Mouse (Mus musculus) stomach, embryonic 15.5 days (tissue): ENCODE measurements around the gene Gm20517. TPM values are rescaled to one million over a fixed set of nuclear protein-coding genes. Genes with fewer than 3 reads are reported as not detected.

Source experiments
- ATAC-seq: fragments of 200-750 bp; cut with Nextera tagmentation; 2 replicates; pipeline ENCODE4 v1.8.0; 2017; ENCODE audit warnings: low read depth, moderate number of reproducible peaks, moderate TSS enrichment; ENCODE audit not compliant: insufficient read depth, low FRiP score
- H3K27ac ChIP-seq: fragments of 300-500 bp; sonication (generic); 2 replicates; pipeline ENCODE4 v1.5.1; 2015; ENCODE audit warnings: mild to moderate bottlenecking, inconsistent platforms
- H3K27me3 ChIP-seq: fragments of 300-500 bp; sonication (generic); replicated peaks from 2 replicates; pipeline ENCODE4 v1.6.1; 2015; ENCODE audit warnings: inconsistent platforms
- H3K36me3 ChIP-seq: fragments of 300-500 bp; sonication (generic); 2 replicates; pipeline ENCODE4 v1.6.1; 2015; ENCODE audit warnings: inconsistent platforms
- H3K4me1 ChIP-seq: fragments of 300-500 bp; sonication (generic); 2 replicates; pipeline ENCODE4 v1.6.1; 2015; ENCODE audit warnings: inconsistent platforms
- H3K4me2 ChIP-seq: fragments of 300-500 bp; sonication (generic); 2 replicates; pipeline ENCODE4 v1.6.1; 2015; ENCODE audit warnings: mild to moderate bottlenecking, inconsistent platforms
- H3K4me3 ChIP-seq: fragments of 300-500 bp; sonication (generic); replicated peaks from 2 replicates; pipeline ENCODE4 v1.5.1; 2015; ENCODE audit warnings: inconsistent platforms
- H3K9ac ChIP-seq: fragments of 300-500 bp; sonication (generic); 2 replicates; pipeline ENCODE4 v1.6.1; 2015; ENCODE audit warnings: inconsistent platforms
- H3K9me3 ChIP-seq: fragments of 300-500 bp; sonication (generic); 2 replicates; pipeline ENCODE4 v1.6.1; 2016; ENCODE audit warnings: inconsistent platforms
- WGBS: fragments of 180-500 bp; shearing (Covaris S2); methylation state at CpG from one replicate; pipeline ENCODE4 v1.1.7; 2015; 5-methylcytosine and 5-hydroxymethylcytosine counted together
- polyA plus RNA-seq: library from polyadenylated mRNA; unstranded; fragments of >200 nt; fragmentation: Nextera tagmentation; extraction: Ambion mirVana; gene quantifications from 2 replicates; pipeline ENCODE4 v1.2.1, GENCODE M21; 2015

Gene Gm20517
- polyA plus RNA-seq, 1 experiment from 2014 or later, result 1.0 TPM

- Histone ChIP-seq H3K27ac (no peak overlapping the region), H3K36me3 (0 out of 2 replicates have a peak, but pooled peaks cover 5% of the 10 kb centered on the region), H3K4me1 (peaks cover 9% of the 10 kb centered on the region; the same call in 1 of the 2 replicates), H3K27me3 (no peaks in the 10 kb centered on the region), H3K4me3 (no peak overlapping the region), H3K9me3 (no peaks in the 10 kb centered on the region), H3K4me2 (no peak overlapping the region), H3K9ac (no peak overlapping the region)
- WGBS, result 45% methylated on average over 28 of the region's 28 CpGs
- ATAC-seq, result no peak
Observed at GRCm38 (mm10) chr17:47702548-47703345, 91.4 kb downstream of the Gm20517 start.

- Histone ChIP-seq H3K4me3 (no peak overlapping the region), H3K9ac (no peak overlapping the region), H3K36me3 (0 out of 2 replicates have a peak, but pooled peaks cover 5% of the 10 kb centered on the region), H3K4me1 (peaks cover 9% of the 10 kb centered on the region; the same call in 1 of the 2 replicates), H3K4me2 (no peak overlapping the region), H3K27ac (no peak overlapping the region), H3K27me3 (no peaks in the 10 kb centered on the region), H3K9me3 (no peaks in the 10 kb centered on the region)
- ATAC-seq, result no peak
- WGBS, result 40% methylated on average over 20 of the region's 20 CpGs
Observed at GRCm38 (mm10) chr17:47703556-47703955, 92.2 kb downstream of the Gm20517 start.

- H3K27me3 ChIP-seq, result no peaks in the 10 kb centered on the region
- no peak overlapping the region for H3K27ac ChIP-seq
- no peak for ATAC-seq
- H3K9me3 ChIP-seq, result no peaks in the 10 kb centered on the region
- no peak overlapping the region for H3K4me3 ChIP-seq
- no peak overlapping the region for H3K9ac ChIP-seq
- H3K36me3 ChIP-seq, result 0 out of 2 replicates have a peak, but pooled peaks cover 5% of the 10 kb centered on the region
- peaks cover 9% of the 10 kb centered on the region for H3K4me1 ChIP-seq
- 87% methylated on average over 4 of the region's 4 CpGs for WGBS
- no peak overlapping the region for H3K4me2 ChIP-seq
Observed at GRCm38 (mm10) chr17:47704692-47705091, 93.3 kb downstream of the Gm20517 start.

- no peak overlapping the region for H3K9ac ChIP-seq
- no peak overlapping the region for H3K4me2 ChIP-seq
- no peak overlapping the region for H3K4me3 ChIP-seq
- 69% methylated on average over 1 of the region's 1 CpGs for WGBS
- no peak overlapping the region for H3K27ac ChIP-seq
- no peaks in the 10 kb centered on the region for H3K9me3 ChIP-seq
- H3K4me1 ChIP-seq, result peaks cover 9% of the 10 kb centered on the region; the same call in 1 of the 2 replicates
- no peak for ATAC-seq
- no peaks in the 10 kb centered on the region for H3K27me3 ChIP-seq
- H3K36me3 ChIP-seq, result 0 out of 2 replicates have a peak, but pooled peaks cover 5% of the 10 kb centered on the region
Observed at GRCm38 (mm10) chr17:47706196-47706595, 94.8 kb downstream of the Gm20517 start.

- no peak overlapping the region for H3K4me2 ChIP-seq
- no peaks in the 10 kb centered on the region for H3K9me3 ChIP-seq
- no peak for ATAC-seq
- no peak overlapping the region for H3K9ac ChIP-seq
- H3K4me3 ChIP-seq, result no peak overlapping the region
- H3K4me1 ChIP-seq, result no peaks in the 10 kb centered on the region; the same call in none of the 2 replicates
- H3K27me3 ChIP-seq, result no peaks in the 10 kb centered on the region
- no peaks in the 10 kb centered on the region for H3K36me3 ChIP-seq
- 65% methylated on average over 3 of the region's 3 CpGs for WGBS
- H3K27ac ChIP-seq, result no peak overlapping the region
Observed at GRCm38 (mm10) chr17:47707961-47708360, 96.6 kb downstream of the Gm20517 start.

- 61% methylated on average over 4 of the region's 4 CpGs for WGBS
- no peaks in the 10 kb centered on the region for H3K9me3 ChIP-seq
- H3K27ac ChIP-seq, result no peak overlapping the region
- H3K4me1 ChIP-seq, result no peaks in the 10 kb centered on the region; the same call in none of the 2 replicates
- ATAC-seq, result no peak
- no peaks in the 10 kb centered on the region for H3K27me3 ChIP-seq
- no peaks in the 10 kb centered on the region for H3K36me3 ChIP-seq
- no peak overlapping the region for H3K4me2 ChIP-seq
- H3K9ac ChIP-seq, result no peak overlapping the region
- H3K4me3 ChIP-seq, result no peak overlapping the region
Observed at GRCm38 (mm10) chr17:47708972-47709371, 97.6 kb downstream of the Gm20517 start.

- Histone ChIP-seq H3K27me3 (no peaks in the 10 kb centered on the region), H3K4me3 (no peak overlapping the region), H3K36me3 (no peaks in the 10 kb centered on the region), H3K27ac (no peak overlapping the region), H3K9ac (no peak overlapping the region), H3K4me1 (no peaks in the 10 kb centered on the region; the same call in none of the 2 replicates), H3K9me3 (no peaks in the 10 kb centered on the region), H3K4me2 (no peak overlapping the region)
- no peak for ATAC-seq
- WGBS, result 46% methylated on average over 3 of the region's 3 CpGs
Observed at GRCm38 (mm10) chr17:47710036-47710435, 98.6 kb downstream of the Gm20517 start.

GRCm38 (mm10) chr17:47711883-47712282 is 100.5 kb downstream of the Gm20517 start:
- Histone ChIP-seq H3K4me1 (no peaks in the 10 kb centered on the region; the same call in none of the 2 replicates), H3K27ac (no peak overlapping the region), H3K9ac (no peak overlapping the region), H3K4me3 (no peak overlapping the region), H3K4me2 (no peak overlapping the region), H3K27me3 (no peaks in the 10 kb centered on the region), H3K9me3 (no peaks in the 10 kb centered on the region), H3K36me3 (no peaks in the 10 kb centered on the region)
- 52% methylated on average over 6 of the region's 6 CpGs for WGBS
- ATAC-seq, result peak; percentile 52

GRCm38 (mm10) chr17:47712889-47713571 is 101.6 kb downstream of the Gm20517 start:
- no peak overlapping the region for H3K4me3 ChIP-seq
- no peaks in the 10 kb centered on the region; the same call in none of the 2 replicates for H3K4me1 ChIP-seq
- H3K27ac ChIP-seq, result no peak overlapping the region
- no peaks in the 10 kb centered on the region for H3K27me3 ChIP-seq
- no peak overlapping the region for H3K4me2 ChIP-seq
- no peak for ATAC-seq
- H3K9me3 ChIP-seq, result no peaks in the 10 kb centered on the region
- no peaks in the 10 kb centered on the region for H3K36me3 ChIP-seq
- WGBS, result 58% methylated on average over 10 of the region's 22 CpGs
- no peak overlapping the region for H3K9ac ChIP-seq

GRCm38 (mm10) chr17:47715037-47715436 is 103.6 kb downstream of the Gm20517 start:
- Histone ChIP-seq H3K27me3 (no peaks in the 10 kb centered on the region), H3K4me1 (no peaks in the 10 kb centered on the region; the same call in 1 of the 2 replicates), H3K27ac (no peak overlapping the region), H3K9ac (no peak overlapping the region), H3K4me3 (no peak overlapping the region), H3K36me3 (no peaks in the 10 kb centered on the region), H3K9me3 (no peaks in the 10 kb centered on the region), H3K4me2 (no peak overlapping the region)
- 52% methylated on average over 3 of the region's 3 CpGs for WGBS
- ATAC-seq, result no peak

GRCm38 (mm10) chr17:47721183-47721582 is 109.8 kb downstream of the Gm20517 start:
- no peak overlapping the region for H3K9ac ChIP-seq
- H3K27me3 ChIP-seq, result no peaks in the 10 kb centered on the region
- no peaks in the 10 kb centered on the region for H3K36me3 ChIP-seq
- no peaks in the 10 kb centered on the region for H3K4me1 ChIP-seq
- no peak overlapping the region for H3K4me2 ChIP-seq
- no peaks in the 10 kb centered on the region for H3K9me3 ChIP-seq
- no peak for ATAC-seq
- H3K4me3 ChIP-seq, result no peak overlapping the region
- 64% methylated on average over 4 of the region's 4 CpGs for WGBS
- H3K27ac ChIP-seq, result no peak overlapping the region

- Histone ChIP-seq H3K27ac (no peak within 1 kb of the TSS), H3K4me1 (no peaks in the 10 kb centered on the region), H3K36me3 (no peaks in the 10 kb centered on the region), H3K9me3 (no peaks in the 10 kb centered on the region), H3K4me3 (no peak within 1 kb of the TSS), H3K9ac (no peak within 1 kb of the TSS), H3K4me2 (no peak within 1 kb of the TSS), H3K27me3 (no peaks in the 10 kb centered on the region)
- 69% methylated on average over 11 of the region's 11 CpGs for WGBS
- ATAC-seq, result 0 out of 2 replicates have a peak, but pooled peaks have one; percentile 37
Observed at GRCm38 (mm10) chr17:47726566-47726965, 115.2 kb downstream of the Gm20517 start, which contains the start of gene Pgc. TSS of gene Pgc (plus strand) at chr17:47726842.
